Mouse (Mus musculus): Measurements from ENCODE around the gene Krtap4-2. TPM values are rescaled to one million over a fixed set of nuclear protein-coding genes. Genes with fewer than 3 reads are reported as not detected.
"Not testable (repeated sequence)": the region's sequence is repeated elsewhere in the genome, so short reads cannot be mapped to it uniquely, and the experiment has no call there.

Gene Krtap4-2
- polyA plus RNA-seq, 1 experiment from 2014 or later: not detected

DNA sequence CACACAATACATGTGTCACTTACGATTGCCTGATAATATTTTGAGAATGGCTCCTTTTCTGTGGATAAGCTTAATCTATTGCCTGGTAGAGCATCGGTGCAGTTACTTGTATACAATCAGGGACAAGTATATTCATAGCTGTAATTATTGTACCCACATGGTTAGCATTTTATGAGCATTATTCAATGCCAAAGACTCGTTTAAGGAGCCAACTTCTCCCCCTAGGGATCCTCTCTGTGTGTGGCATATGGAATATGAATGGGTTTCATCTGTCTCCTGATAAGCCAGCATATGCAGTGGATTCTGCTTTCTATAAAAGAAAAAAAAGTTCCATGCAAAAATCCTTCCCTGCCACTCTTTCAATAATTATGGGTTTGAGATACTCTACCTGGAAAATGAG lies 9.5 kb upstream of the Krtap4-2 start:
- WGBS: 78% methylated on average over 3 of the region's 3 CpGs
- ATAC-seq (ENCODE audit: low FRiP score, low TSS enrichment) (no peak), DNase-seq (no peak)
- Histone ChIP-seq H3K27me3 (ENCODE audit: control insufficient read depth, insufficient read depth, low read length) (no peaks in the 10 kb centered on the region), H3K36me3 (ENCODE audit: control insufficient read depth, insufficient read depth, low read length) (no peaks in the 10 kb centered on the region), H3K9me3 (ENCODE audit: control insufficient read depth, low read length) (no peaks in the 10 kb centered on the region), H3K9ac (replicated peaks; ENCODE audit: low read length) (no peak overlapping the region), H3K4me1 (ENCODE audit: control insufficient read depth, insufficient read depth, low read length) (no peaks in the 10 kb centered on the region), H3K4me2 (ENCODE audit: low read length) (no peak overlapping the region), H3K4me3 (replicated peaks; ENCODE audit: low read depth, low read length) (no peak overlapping the region), H3K27ac (replicated peaks; ENCODE audit: low read depth, low read length) (no peak overlapping the region)

- DNase-seq; H3K9ac ChIP-seq (replicated peaks; ENCODE audit: low read length); H3K36me3 ChIP-seq (ENCODE audit: control insufficient read depth, insufficient read depth, low read length); H3K4me2 ChIP-seq (ENCODE audit: low read length); H3K4me1 ChIP-seq (ENCODE audit: control insufficient read depth, insufficient read depth, low read length); ATAC-seq (ENCODE audit: low FRiP score, low TSS enrichment); H3K27me3 ChIP-seq (ENCODE audit: control insufficient read depth, insufficient read depth, low read length); H3K9me3 ChIP-seq (ENCODE audit: control insufficient read depth, low read length); H3K4me3 ChIP-seq (replicated peaks; ENCODE audit: low read depth, low read length); H3K27ac ChIP-seq (replicated peaks; ENCODE audit: low read depth, low read length): not testable (repeated sequence)
- 84% methylated on average over 9 of the region's 9 CpGs for WGBS
Measured at GRCm38 (mm10) chr11:99643635-99644139, 8.8 kb upstream of the Krtap4-2 start, which contains the start of gene Krtap4-7. Gene Krtap4-7, minus strand, starts transcription at chr11:99644089.

DNA sequence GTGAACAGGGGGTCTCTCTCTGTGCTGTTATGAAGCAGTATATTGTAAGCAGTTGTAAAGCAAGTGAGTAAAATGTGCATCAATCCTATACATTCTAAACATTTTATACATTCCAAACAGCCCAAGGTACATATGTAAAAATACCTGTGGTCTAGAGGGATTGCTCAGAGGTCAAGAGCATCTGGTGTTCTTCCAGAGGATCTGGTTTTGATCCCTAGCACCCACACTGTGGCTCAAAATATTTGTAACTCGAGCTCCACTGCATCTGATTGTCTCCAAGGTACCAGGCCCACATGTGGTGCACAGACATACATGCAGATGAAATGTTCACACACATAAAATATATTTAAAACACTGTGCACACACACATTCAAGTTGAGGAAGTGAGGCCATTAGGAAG lies 6.0 kb upstream of the Krtap4-2 start:
- H3K9me3 ChIP-seq (ENCODE audit: control insufficient read depth, low read length): no peaks in the 10 kb centered on the region
- H3K4me1 ChIP-seq (ENCODE audit: control insufficient read depth, insufficient read depth, low read length): no peaks in the 10 kb centered on the region
- 45% methylated on average over 1 of the region's 1 CpGs for WGBS
- ATAC-seq (ENCODE audit: low FRiP score, low TSS enrichment) (no peak), DNase-seq (no peak)
- H3K4me2 ChIP-seq (ENCODE audit: low read length): no peak overlapping the region
- no peak overlapping the region for H3K9ac ChIP-seq (replicated peaks; ENCODE audit: low read length)
- no peaks in the 10 kb centered on the region for H3K36me3 ChIP-seq (ENCODE audit: control insufficient read depth, insufficient read depth, low read length)
- H3K27me3 ChIP-seq (ENCODE audit: control insufficient read depth, insufficient read depth, low read length): no peaks in the 10 kb centered on the region
- no peak overlapping the region for H3K4me3 ChIP-seq (replicated peaks; ENCODE audit: low read depth, low read length)
- no peak overlapping the region for H3K27ac ChIP-seq (replicated peaks; ENCODE audit: low read depth, low read length)

- Histone ChIP-seq H3K9ac (replicated peaks; ENCODE audit: low read length) (no peak overlapping the region), H3K27ac (replicated peaks; ENCODE audit: low read depth, low read length) (no peak overlapping the region), H3K4me3 (replicated peaks; ENCODE audit: low read depth, low read length) (no peak overlapping the region), H3K4me2 (ENCODE audit: low read length) (no peak overlapping the region), H3K9me3 (ENCODE audit: control insufficient read depth, low read length) (no peaks in the 10 kb centered on the region), H3K27me3 (ENCODE audit: control insufficient read depth, insufficient read depth, low read length) (no peaks in the 10 kb centered on the region), H3K36me3 (ENCODE audit: control insufficient read depth, insufficient read depth, low read length) (no peaks in the 10 kb centered on the region), H3K4me1 (ENCODE audit: control insufficient read depth, insufficient read depth, low read length) (no peaks in the 10 kb centered on the region)
- WGBS: 67% methylated on average over 1 of the region's 1 CpGs
- DNase-seq (no peak), ATAC-seq (ENCODE audit: low FRiP score, low TSS enrichment) (no peak)
Measured at GRCm38 (mm10) chr11:99637086-99637485, 2.2 kb upstream of the Krtap4-2 start.

GRCm38 (mm10) chr11:99633293-99633692 lies 1.6 kb downstream of the Krtap4-2 start:
- ATAC-seq (ENCODE audit: low FRiP score, low TSS enrichment): no peak
- no peak for DNase-seq
- 86% methylated on average over 2 of the region's 2 CpGs for WGBS
- Histone ChIP-seq H3K4me1 (ENCODE audit: control insufficient read depth, insufficient read depth, low read length) (no peaks in the 10 kb centered on the region), H3K36me3 (ENCODE audit: control insufficient read depth, insufficient read depth, low read length) (no peaks in the 10 kb centered on the region), H3K27ac (replicated peaks; ENCODE audit: low read depth, low read length) (no peak overlapping the region), H3K4me3 (replicated peaks; ENCODE audit: low read depth, low read length) (no peak overlapping the region), H3K9ac (replicated peaks; ENCODE audit: low read length) (no peak overlapping the region), H3K4me2 (ENCODE audit: low read length) (no peak overlapping the region), H3K9me3 (ENCODE audit: control insufficient read depth, low read length) (no peaks in the 10 kb centered on the region), H3K27me3 (ENCODE audit: control insufficient read depth, insufficient read depth, low read length) (no peaks in the 10 kb centered on the region)

DNA sequence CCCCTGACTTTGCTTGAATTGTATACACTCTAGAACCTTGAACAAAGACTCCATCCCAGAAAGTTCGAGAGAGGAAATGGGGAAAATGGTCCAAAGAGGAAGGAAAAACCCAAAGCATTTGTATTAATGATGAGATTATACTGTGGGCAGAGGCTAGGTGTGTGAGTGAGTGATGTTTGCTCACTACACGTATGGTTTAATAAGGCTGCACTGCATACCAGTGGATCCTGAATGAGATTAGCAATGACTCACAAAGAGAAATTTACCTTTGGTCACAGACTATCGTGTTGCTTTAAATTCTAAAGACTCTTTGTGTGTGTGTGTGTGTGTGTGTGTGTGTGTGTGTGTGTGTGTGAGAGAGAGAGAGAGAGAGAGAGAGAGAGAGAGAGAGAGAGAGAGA lies 4.0 kb downstream of the Krtap4-2 start:
- Histone ChIP-seq H3K9ac (replicated peaks; ENCODE audit: low read length) (no peak overlapping the region), H3K27ac (replicated peaks; ENCODE audit: low read depth, low read length) (no peak overlapping the region), H3K27me3 (ENCODE audit: control insufficient read depth, insufficient read depth, low read length) (no peaks in the 10 kb centered on the region), H3K4me3 (replicated peaks; ENCODE audit: low read depth, low read length) (no peak overlapping the region), H3K9me3 (ENCODE audit: control insufficient read depth, low read length) (no peaks in the 10 kb centered on the region), H3K36me3 (ENCODE audit: control insufficient read depth, insufficient read depth, low read length) (no peaks in the 10 kb centered on the region), H3K4me2 (ENCODE audit: low read length) (no peak overlapping the region), H3K4me1 (ENCODE audit: control insufficient read depth, insufficient read depth, low read length) (no peaks in the 10 kb centered on the region)
- DNase-seq (no peak), ATAC-seq (ENCODE audit: low FRiP score, low TSS enrichment) (no peak)
- WGBS: 84% methylated on average over 3 of the region's 3 CpGs

DNA sequence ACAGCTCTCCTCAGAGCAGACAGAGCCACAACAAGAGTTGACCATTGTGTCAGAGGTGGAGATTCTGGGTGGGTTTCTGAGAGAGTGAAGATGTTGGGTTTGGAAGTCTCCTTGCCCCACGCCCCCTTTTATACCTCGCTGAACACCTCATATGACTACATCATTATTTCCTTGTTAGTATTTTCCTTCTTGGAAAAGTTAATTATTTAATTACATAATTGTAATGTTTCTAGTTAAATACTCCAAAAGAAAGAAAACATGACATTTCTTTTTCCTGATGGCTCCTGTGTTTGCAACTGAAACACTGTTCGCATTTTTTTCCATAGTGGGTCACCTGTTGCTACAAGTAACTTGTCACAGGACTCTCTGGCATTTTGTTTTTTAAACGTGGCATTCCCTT lies 6.7 kb downstream of the Krtap4-2 start, which contains the start of gene Krtap4-1:
Gene Krtap4-1 (minus strand): TSS at position 101 of the 400 bp plus-strand sequence.
- Histone ChIP-seq H3K27ac (replicated peaks; ENCODE audit: low read depth, low read length) (no peak within 1 kb of the TSS), H3K4me3 (replicated peaks; ENCODE audit: low read depth, low read length) (no peak within 1 kb of the TSS), H3K36me3 (ENCODE audit: control insufficient read depth, insufficient read depth, low read length) (no peaks in the 10 kb centered on the region), H3K4me2 (ENCODE audit: low read length) (no peak within 1 kb of the TSS), H3K27me3 (ENCODE audit: control insufficient read depth, insufficient read depth, low read length) (no peaks in the 10 kb centered on the region), H3K9ac (replicated peaks; ENCODE audit: low read length) (no peak within 1 kb of the TSS), H3K9me3 (ENCODE audit: control insufficient read depth, low read length) (no peaks in the 10 kb centered on the region), H3K4me1 (ENCODE audit: control insufficient read depth, insufficient read depth, low read length) (no peaks in the 10 kb centered on the region)
- no peak for DNase-seq
- 85% methylated on average over 4 of the region's 4 CpGs for WGBS
- no peak for ATAC-seq (ENCODE audit: low FRiP score, low TSS enrichment)

DNA sequence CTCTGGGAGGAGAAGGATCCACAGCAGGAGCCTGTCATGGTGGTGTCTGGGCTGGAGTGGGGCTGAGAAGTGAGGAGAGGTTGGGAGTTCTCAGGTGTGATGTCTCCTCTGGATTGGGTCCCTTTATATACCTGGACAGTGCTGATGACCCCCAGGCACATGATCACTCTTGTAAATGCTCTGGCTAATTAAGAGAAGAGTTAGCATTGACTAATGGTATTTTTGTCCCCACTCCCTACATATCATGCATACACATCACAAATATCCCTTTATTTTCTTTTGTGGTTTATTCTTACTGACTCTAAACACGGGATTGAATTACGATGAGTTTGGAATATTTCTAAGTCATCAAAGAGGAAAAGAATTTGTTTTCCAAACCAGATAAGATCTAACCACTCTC lies 14.5 kb downstream of the Krtap4-2 start, which contains the start of gene Gm11562:
Gene Gm11562 (minus strand): TSS at position 101 of the 400 bp plus-strand sequence.
- Histone ChIP-seq H3K36me3 (ENCODE audit: control insufficient read depth, insufficient read depth, low read length) (no peaks in the 10 kb centered on the region), H3K9ac (replicated peaks; ENCODE audit: low read length) (no peak within 1 kb of the TSS), H3K4me1 (ENCODE audit: control insufficient read depth, insufficient read depth, low read length) (no peaks in the 10 kb centered on the region), H3K4me3 (replicated peaks; ENCODE audit: low read depth, low read length) (no peak within 1 kb of the TSS), H3K27ac (replicated peaks; ENCODE audit: low read depth, low read length) (no peak within 1 kb of the TSS), H3K27me3 (ENCODE audit: control insufficient read depth, insufficient read depth, low read length) (no peaks in the 10 kb centered on the region), H3K4me2 (ENCODE audit: low read length) (no peak within 1 kb of the TSS), H3K9me3 (ENCODE audit: control insufficient read depth, low read length) (no peaks in the 10 kb centered on the region)
- ATAC-seq (ENCODE audit: low FRiP score, low TSS enrichment) (no peak), DNase-seq (no peak)
- WGBS: 90% methylated on average over 2 of the region's 2 CpGs

DNA sequence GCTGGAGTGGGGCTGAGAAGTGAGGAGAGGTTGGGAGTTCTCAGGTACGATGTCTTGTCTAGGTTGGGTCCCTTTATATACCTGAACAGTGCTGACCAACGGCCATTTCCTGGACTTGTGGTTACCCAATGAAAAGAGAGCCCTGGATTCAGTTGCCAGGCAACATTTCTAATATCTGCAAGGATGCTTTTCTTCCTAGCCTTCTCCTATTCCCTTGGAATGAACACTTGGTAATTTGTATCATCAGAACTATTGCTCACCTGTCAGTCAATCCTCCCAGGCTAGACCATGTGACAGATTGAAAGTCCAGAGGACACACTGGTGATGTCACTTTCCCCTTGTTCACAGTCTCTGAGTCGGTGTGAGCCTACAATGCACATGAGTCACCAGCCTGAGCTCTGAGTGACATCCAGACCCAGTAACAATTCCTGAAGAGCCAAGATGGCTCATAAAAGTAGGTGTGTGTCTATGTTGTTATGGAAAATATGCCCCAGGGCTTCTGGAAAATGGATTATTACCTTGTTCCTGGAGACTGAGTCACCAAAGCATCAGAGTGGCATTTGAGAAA lies 20.0 kb downstream of the Krtap4-2 start, which contains the start of gene Krtap2-4:
Gene Krtap2-4 (minus strand): TSS at position 51 of the 568 bp plus-strand sequence.
- ATAC-seq (ENCODE audit: low FRiP score, low TSS enrichment) (no peak), DNase-seq (no peak)
- Histone ChIP-seq H3K27ac (replicated peaks; ENCODE audit: low read depth, low read length) (no peak within 1 kb of the TSS), H3K36me3 (ENCODE audit: control insufficient read depth, insufficient read depth, low read length) (no peaks in the 10 kb centered on the region), H3K27me3 (ENCODE audit: control insufficient read depth, insufficient read depth, low read length) (no peaks in the 10 kb centered on the region), H3K4me1 (ENCODE audit: control insufficient read depth, insufficient read depth, low read length) (no peaks in the 10 kb centered on the region), H3K9me3 (ENCODE audit: control insufficient read depth, low read length) (no peaks in the 10 kb centered on the region), H3K4me3 (replicated peaks; ENCODE audit: low read depth, low read length) (no peak within 1 kb of the TSS), H3K9ac (replicated peaks; ENCODE audit: low read length) (no peak within 1 kb of the TSS), H3K4me2 (ENCODE audit: low read length) (no peak within 1 kb of the TSS)
- 64% methylated on average over 3 of the region's 3 CpGs for WGBS
